Mouse (Mus musculus): ENCODE data around the gene Tek. TPM values are rescaled to one million over a fixed set of nuclear protein-coding genes. Genes with fewer than 3 reads are reported as not detected.

The Tek gene
- total RNA-seq, 1 experiment from 2014 or later = 13.0 TPM

DNA sequence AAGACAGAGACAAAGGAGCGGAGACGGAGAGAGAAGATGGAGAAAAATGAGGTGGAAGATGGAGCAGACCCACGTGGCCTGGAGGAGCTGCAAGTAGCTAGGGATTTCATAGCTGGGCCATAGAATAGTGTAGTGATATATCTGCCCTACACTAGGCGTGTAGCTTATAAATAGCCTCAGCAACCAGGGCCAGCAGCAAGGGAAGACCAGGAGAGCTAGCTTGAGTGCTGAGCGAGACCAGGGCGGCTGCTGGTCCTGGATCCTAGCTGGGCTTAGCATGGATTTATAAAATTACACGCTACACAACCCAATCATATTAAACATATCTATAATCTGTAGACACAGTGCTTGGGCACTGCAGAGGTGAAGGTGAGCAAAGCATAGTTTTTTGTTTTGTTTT, 27.1 kb downstream of the Tek start:
- ATAC-seq (replicated peaks in 1 of 2; ENCODE audit: insufficient read depth in 1 of 2, low FRiP score in 2 of 2, low TSS enrichment in 1 of 2, low read depth in 1 of 2, poor library complexity in 2 of 2, severe bottlenecking in 2 of 2) = no peak

DNA sequence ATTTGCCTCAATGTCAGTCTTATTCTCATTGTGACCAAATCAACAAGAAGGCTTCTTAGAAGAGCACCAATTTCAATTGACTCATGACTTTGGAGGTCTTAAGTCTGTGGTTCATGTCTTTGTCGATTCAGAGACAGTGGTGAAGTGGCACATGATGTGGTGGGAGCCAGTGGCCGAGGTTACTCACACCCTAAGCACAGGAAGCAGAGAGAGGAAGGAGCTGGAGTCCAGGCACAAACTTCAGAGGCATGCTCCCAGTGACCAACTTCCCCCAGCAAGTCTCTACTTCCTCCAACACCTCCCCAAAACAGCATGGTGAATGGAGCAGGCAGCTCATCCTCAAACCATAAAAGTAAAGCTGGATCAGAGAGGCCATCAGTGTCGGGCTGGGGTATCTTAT, 29.5 kb downstream of the Tek start:
- peak; percentile 42 to 45; a peak in 2 of 4 replicates for ATAC-seq (replicated peaks in 1 of 2; ENCODE audit: insufficient read depth in 1 of 2, low FRiP score in 2 of 2, low TSS enrichment in 1 of 2, low read depth in 1 of 2, poor library complexity in 2 of 2, severe bottlenecking in 2 of 2)

DNA sequence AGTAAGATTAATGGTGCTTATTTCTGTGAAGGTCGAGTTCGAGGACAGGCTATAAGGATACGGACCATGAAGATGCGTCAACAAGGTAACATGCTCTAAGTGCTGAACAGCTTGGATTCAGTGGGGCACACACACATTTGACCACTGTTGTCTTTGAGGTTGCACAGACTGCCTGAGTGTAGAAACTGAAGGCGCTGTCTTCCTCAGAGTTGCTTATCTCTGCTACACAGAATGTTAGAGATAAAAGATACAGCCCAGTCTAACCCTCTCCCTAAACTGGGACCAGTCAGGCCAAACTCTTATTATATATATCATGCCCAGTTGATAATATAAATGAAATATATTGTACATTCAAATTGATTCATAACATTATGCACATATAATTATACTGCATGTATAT, 42.0 kb downstream of the Tek start:
- no peak for ATAC-seq (replicated peaks in 1 of 2; ENCODE audit: insufficient read depth in 1 of 2, low FRiP score in 2 of 2, low TSS enrichment in 1 of 2, low read depth in 1 of 2, poor library complexity in 2 of 2, severe bottlenecking in 2 of 2)

DNA sequence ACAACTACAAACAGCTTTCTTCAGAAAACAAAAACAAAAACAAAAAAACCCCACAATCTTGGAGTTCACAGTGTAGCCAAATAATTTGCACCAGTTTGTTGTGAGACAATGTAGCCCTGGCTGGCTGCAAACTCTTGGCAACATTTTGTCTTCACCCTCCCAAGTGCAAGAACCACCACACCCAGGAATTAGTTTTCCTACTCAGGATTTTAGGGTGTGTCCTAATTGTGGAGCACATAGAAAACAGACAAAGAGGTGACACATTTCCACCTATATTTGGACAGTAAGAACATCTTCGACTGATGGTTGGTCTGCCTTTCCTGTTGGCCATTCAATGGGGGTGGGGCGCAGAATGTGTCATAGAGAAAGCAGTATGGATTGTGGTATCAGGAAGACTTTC, 46.8 kb downstream of the Tek start:
- ATAC-seq (replicated peaks in 1 of 2; ENCODE audit: insufficient read depth in 1 of 2, low FRiP score in 2 of 2, low TSS enrichment in 1 of 2, low read depth in 1 of 2, poor library complexity in 2 of 2, severe bottlenecking in 2 of 2) = no peak

- ATAC-seq (replicated peaks in 1 of 2; ENCODE audit: insufficient read depth in 1 of 2, low FRiP score in 2 of 2, low TSS enrichment in 1 of 2, low read depth in 1 of 2, poor library complexity in 2 of 2, severe bottlenecking in 2 of 2) = no peak; a peak in 1 of 4 replicates
Observed at GRCm38 (mm10) chr4:94803187-94803586, 64.1 kb downstream of the Tek start.

DNA sequence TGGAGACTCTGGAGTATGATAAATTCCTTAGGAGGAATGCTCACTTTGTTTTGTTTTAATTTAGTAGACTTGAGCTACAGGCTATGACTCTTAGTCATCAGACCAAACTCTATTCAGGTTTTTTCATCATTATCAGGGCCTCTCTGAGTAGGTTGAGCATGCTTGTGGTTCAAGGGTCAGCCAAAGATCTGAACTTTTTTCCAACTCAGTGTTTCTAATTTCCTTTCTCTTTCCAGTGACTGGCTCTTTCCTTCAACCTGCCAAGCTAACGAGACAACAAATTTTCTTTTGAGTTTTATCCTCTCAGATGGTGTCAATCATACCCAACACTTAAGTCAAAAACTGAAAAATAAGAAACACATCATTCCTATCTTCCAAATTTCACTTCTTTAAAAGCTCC, 71.5 kb downstream of the Tek start:
- ATAC-seq (replicated peaks in 1 of 2; ENCODE audit: insufficient read depth in 1 of 2, low FRiP score in 2 of 2, low TSS enrichment in 1 of 2, low read depth in 1 of 2, poor library complexity in 2 of 2, severe bottlenecking in 2 of 2) = no peak

GRCm38 (mm10) chr4:94826891-94827290, 87.8 kb downstream of the Tek start:
- no peak for ATAC-seq (replicated peaks in 1 of 2; ENCODE audit: insufficient read depth in 1 of 2, low FRiP score in 2 of 2, low TSS enrichment in 1 of 2, low read depth in 1 of 2, poor library complexity in 2 of 2, severe bottlenecking in 2 of 2)

DNA sequence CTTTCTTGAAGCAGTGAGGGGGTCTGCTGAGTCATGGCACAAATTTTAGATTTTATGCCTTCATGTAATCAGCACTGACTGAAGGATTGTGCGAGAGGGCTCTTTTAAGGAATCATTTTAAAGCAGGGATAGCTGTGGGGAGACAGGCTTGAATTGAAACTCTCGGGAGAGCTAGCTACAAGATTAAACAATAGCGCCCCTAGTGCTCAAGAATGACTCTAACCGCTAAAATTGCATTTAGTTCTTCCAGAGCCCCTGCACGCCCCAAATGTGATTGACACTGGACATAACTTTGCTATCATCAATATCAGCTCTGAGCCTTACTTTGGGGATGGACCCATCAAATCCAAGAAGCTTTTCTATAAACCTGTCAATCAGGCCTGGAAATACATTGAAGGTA, 88.3 kb downstream of the Tek start:
- no peak for ATAC-seq (replicated peaks in 1 of 2; ENCODE audit: insufficient read depth in 1 of 2, low FRiP score in 2 of 2, low TSS enrichment in 1 of 2, low read depth in 1 of 2, poor library complexity in 2 of 2, severe bottlenecking in 2 of 2)

DNA sequence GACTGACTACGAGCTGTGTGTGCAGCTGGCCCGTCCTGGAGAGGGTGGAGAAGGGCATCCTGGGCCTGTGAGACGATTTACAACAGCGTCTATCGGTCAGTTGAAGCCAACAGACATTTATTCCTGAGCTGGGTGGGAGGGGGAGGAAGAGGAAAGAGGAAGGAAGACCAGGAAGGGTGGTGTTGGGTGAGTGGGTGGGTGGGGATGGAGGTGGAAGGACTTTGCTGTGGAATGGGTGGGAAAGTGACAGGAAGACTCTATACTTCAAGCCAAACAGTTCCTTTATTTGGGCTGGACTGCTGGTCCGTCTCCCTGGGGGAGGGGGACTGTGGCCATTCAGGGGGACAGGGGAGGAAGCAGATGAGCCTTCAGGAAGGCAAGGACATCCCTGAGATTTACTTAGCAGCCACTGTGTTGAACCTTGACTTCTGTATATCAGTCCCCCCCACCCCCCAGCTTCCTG, 90.9 kb downstream of the Tek start:
- no peak for ATAC-seq (replicated peaks in 1 of 2; ENCODE audit: insufficient read depth in 1 of 2, low FRiP score in 2 of 2, low TSS enrichment in 1 of 2, low read depth in 1 of 2, poor library complexity in 2 of 2, severe bottlenecking in 2 of 2)

GRCm38 (mm10) chr4:94837061-94837460, 98.0 kb downstream of the Tek start:
- ATAC-seq (replicated peaks in 1 of 2; ENCODE audit: insufficient read depth in 1 of 2, low FRiP score in 2 of 2, low TSS enrichment in 1 of 2, low read depth in 1 of 2, poor library complexity in 2 of 2, severe bottlenecking in 2 of 2) = no peak

DNA sequence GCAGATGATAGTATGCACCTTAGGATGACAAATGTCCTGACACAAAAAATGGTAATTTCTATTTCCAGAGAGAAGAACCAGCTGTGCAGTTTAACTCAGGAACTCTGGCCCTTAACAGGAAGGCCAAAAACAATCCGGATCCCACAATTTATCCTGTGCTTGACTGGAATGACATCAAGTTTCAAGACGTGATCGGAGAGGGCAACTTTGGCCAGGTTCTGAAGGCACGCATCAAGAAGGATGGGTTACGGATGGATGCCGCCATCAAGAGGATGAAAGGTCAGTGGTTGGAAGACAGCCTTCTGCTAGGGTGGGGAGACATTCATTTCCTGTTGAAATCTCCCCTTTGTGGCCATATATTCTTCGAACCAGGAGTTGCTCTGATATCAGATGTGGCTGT, 114.2 kb downstream of the Tek start:
- ATAC-seq (replicated peaks in 1 of 2; ENCODE audit: insufficient read depth in 1 of 2, low FRiP score in 2 of 2, low TSS enrichment in 1 of 2, low read depth in 1 of 2, poor library complexity in 2 of 2, severe bottlenecking in 2 of 2) = no peak

DNA sequence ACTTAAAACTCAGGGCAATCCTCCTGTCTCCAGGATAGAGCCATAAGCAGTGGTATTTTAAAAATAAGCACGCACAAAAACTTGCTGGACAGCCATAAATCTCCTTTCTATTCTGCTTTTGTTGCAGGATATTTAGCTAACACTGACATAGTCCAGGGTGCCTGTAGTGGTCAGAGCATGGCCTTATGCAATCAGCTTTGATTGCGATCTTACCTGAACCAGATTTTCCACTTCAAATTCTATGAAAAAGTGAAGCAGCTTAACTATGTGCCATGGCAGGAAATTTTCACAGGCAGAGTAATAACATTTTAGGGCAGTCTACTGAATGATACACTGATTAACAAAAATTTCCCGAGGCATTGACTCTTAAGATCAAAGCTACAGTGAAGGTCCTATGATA, 115.2 kb downstream of the Tek start:
- ATAC-seq (replicated peaks in 1 of 2; ENCODE audit: insufficient read depth in 1 of 2, low FRiP score in 2 of 2, low TSS enrichment in 1 of 2, low read depth in 1 of 2, poor library complexity in 2 of 2, severe bottlenecking in 2 of 2) = no peak

DNA sequence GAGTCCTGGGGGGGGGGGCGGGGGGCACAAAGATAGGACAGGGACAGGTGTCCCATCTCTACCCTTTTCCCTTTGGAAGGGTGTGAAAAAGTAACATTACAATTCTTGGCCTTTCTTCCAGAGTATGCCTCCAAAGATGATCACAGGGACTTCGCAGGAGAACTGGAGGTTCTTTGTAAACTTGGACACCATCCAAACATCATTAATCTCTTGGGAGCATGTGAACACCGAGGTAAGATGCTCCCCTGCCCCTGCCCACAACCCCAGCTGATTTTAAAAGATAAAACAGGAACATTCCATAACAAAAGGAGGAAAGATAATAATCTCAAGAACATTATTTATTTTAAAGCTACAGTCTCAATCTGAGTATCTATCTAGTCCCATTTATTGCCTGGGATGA, 116.1 kb downstream of the Tek start:
- no peak for ATAC-seq (replicated peaks in 1 of 2; ENCODE audit: insufficient read depth in 1 of 2, low FRiP score in 2 of 2, low TSS enrichment in 1 of 2, low read depth in 1 of 2, poor library complexity in 2 of 2, severe bottlenecking in 2 of 2)

- ATAC-seq (replicated peaks in 1 of 2; ENCODE audit: insufficient read depth in 1 of 2, low FRiP score in 2 of 2, low TSS enrichment in 1 of 2, low read depth in 1 of 2, poor library complexity in 2 of 2, severe bottlenecking in 2 of 2) = peak; percentile 53 to 71; a peak in 3 of 4 replicates
Observed at GRCm38 (mm10) chr4:94900744-94901143, 161.7 kb downstream of the Tek start.

- ATAC-seq (replicated peaks in 1 of 2; ENCODE audit: insufficient read depth in 1 of 2, low FRiP score in 2 of 2, low TSS enrichment in 1 of 2, low read depth in 1 of 2, poor library complexity in 2 of 2, severe bottlenecking in 2 of 2) = no peak; a peak in 1 of 4 replicates
Observed at GRCm38 (mm10) chr4:94901780-94902179, 162.7 kb downstream of the Tek start.

Other genes with a start within 250 kb of the Tek start
- gene Gm10306, start 182.7 kb upstream of the Tek start, total RNA-seq (2017) = not detected in 2 replicates
- gene Caap1, start 182.5 kb upstream of the Tek start, total RNA-seq (2017) = 22.0 and 30.4 TPM in 2 replicates
- gene Plaa, start 136.0 kb upstream of the Tek start, total RNA-seq (2017) = 97.0 and 111 TPM in 2 replicates
- 35.6 and 35.8 TPM in 2 replicates for gene Ift74, start 124.8 kb upstream of the Tek start, total RNA-seq (2017)
- not detected in 2 replicates for gene Lrrc19, start 89.1 kb upstream of the Tek start, total RNA-seq (2017)
- 0.38 TPM in 1 of 2 replicates, not detected in the other for gene Eqtn, start 189.6 kb downstream of the Tek start, total RNA-seq (2017)
- 64.5 and 68.6 TPM in 2 replicates for gene Mysm1, start 239.8 kb downstream of the Tek start, total RNA-seq (2017)